Mouse (Mus musculus) frontal cortex, postnatal 25 days (tissue): ENCODE results near the gene F930015N05Rik.

Experiments
- DNase-seq, 2 experiments: peaks; one replicate each; pipeline ENCODE4 v3.0.0; 2022; ENCODE audit warnings: low spot score in 2 of 2

F930015N05Rik gene

DNA sequence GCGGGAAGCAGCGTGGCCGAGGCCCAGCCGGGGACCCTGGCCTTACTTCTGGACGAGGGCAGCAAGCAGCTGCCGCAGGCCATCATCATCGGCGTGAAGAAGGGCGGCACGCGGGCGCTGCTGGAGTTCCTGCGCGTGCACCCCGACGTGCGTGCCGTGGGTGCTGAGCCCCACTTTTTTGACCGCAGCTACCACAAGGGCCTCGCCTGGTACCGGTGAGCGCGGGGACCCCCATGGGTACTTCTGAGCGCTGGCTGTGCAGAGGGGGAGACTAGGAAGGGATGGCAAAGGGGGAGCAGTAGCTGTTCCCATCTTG, at the start of gene F930015N05Rik:
Gene F930015N05Rik, minus strand, starts transcription at position 242 of the 316 bp plus-strand sequence.
- DNase-seq, result no peak

DNA sequence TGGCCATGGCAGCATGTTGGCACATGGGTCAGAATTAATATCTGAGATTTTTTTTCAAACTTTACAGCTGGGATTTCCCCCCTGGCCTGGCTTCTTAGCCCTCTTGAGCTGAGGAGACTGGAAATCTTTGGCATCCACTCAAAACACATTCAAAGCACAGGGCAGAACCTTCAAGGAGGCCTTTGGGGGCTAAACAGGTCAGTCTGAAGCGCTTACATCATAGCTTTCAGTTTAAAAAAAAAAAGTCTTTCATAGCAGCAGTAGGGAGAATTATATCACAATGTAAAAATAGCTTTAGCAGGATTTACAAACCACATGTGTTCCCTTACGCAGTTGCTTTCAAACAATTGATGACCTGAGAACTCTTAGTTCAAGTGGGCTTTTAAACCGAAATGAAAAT, 45.0 kb upstream of the F930015N05Rik start:
- DNase-seq, result no peak

DNA sequence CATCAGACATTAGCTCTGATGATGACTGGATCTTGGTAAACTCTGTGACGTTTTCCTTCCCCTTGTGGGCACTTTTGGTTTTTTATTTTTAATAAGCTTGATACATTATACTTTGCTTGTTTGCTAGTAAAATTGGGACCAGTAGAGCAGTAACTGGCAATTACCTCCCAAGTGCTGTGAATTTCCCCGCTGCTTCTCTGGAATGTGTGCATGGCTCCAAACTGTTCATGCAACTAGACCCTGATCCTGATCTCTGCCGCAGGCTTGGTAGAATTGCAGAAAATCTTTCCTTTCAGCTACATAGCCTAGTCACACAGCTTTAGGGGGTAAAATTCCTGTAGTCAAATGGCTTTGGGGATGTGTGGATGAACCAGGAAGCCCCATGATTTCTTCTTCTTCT, 37.2 kb upstream of the F930015N05Rik start:
- no peak for DNase-seq

DNA sequence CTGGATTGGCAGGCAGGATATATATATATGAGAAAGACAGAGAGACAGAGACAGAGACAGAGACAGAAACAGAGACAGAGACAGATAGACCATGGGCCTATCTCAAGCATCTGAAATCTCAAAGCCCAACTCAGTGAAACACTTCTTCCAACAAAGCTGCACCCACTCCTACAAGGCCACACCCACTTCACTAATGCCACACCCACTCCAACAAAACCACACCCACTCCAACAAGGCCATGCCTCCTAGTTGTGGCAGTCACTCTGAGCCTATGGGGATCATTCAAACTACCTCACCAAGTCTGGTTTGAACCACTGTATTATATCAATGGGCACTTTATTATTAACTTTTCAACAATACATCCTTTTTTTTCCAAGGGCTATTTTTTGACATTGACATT, 34.2 kb upstream of the F930015N05Rik start:
- DNase-seq, result no peak

DNA sequence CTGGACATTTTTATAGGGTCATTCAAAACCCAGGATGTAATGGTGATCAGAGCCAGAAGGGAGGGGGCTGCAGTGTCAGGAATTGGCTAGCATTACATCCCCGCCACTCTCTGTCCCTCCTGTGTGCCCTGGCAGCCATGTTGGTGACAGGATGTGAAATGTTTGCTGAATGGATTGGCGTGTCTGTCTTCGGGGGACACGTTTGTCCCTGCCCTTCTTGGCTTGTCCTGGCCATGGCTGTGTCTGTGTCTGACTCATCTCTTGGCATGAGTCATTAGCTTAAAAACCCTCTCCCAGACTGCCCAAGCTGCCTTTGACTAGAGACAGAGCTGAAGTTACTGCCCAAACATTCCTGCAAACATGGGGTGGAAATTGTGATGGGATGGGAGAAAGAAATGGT, 32.3 kb upstream of the F930015N05Rik start:
- DNase-seq, result no peak

DNA sequence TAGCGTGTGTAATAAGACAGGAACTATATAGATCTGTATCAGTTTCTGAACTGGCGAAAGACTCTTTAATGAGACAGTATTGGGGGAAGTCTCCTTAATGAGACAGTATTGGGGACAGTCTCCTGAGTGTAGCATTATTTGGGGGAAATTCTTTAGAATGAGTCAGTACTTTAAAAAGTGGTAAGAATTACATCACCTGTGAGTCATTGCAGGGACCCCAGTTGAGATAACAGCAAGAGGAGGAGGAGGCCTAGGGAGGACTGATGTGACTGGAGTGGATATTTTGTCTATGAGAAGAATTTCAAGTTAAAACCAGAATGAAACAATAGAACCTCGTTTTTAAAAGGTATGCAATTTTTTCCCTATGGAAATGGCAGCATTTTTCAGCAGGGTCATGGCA, 25.3 kb upstream of the F930015N05Rik start:
- no peak for DNase-seq

DNA sequence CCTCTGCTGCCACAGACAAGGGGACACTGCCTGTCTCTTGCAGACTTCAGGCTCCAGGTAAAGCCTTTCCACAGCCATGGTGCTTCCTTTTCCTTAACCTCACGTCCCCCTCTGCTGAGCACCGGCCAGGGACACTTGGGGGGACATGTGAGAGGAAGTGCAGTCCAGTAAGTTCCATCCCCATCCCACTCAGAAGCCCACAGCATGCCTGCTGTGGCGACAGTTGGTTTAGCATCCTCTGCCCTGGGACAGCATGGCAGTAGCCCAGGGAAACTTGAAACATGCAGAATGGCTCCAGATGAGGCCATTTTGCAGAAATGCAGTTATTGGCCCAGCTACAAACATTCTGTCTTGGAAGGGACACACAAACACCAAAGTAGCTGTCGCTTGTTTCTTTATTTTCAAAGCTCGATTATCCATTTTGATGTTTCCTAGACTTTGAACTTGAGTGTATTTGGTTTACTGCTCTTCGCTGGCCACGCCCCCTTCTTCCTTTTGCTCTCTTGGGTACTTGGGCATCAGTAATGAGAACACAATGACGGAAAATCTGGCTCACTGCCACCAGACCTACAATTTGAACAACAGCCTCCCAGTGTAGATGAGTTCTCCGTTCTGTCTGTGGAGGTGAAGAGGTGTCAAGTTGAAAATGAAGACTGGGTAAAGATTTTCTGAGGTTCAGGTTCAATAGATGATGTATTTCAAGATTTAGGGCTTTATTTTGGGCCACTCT, 12.3 kb upstream of the F930015N05Rik start:
- no peak for DNase-seq

DNA sequence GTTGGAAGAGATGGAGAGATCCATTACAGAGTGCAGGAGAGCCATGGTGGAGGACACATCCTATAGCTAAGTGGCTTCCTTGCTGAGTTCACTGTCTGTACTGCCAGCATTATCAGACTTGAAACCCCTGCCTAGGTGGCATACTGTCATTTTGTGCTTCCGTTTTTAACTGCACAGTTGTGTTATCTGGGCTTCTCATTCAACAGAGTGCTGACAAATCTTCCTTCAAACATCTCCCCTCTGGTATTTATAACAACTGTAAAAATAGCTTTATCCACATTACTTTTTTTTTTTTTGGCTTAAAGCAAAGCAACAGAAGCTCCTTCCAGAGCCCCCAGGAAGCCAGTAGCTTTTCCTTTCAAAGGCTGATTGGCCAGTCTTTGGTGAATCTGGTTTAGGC, 8.8 kb upstream of the F930015N05Rik start:
- DNase-seq, result no peak

DNA sequence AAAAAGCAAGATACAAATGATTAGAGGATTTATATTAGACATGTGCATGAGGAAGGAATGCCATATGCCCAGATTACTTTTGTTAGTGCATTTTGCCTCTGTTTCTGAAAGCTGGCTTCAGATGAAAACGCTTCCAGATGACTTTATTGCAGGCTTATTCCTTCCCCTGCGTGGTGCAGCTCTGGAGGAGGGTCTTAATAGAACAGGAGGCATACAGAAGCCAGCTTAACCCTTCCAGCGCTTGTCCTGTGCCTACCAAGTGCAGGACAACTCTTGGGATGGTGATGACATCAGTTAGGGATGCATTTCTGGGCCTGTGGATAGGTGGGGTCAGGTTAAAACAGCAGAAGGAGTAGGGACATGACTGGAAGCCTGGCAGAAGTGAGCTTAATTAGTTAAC, 6.2 kb upstream of the F930015N05Rik start:
- no peak for DNase-seq

DNA sequence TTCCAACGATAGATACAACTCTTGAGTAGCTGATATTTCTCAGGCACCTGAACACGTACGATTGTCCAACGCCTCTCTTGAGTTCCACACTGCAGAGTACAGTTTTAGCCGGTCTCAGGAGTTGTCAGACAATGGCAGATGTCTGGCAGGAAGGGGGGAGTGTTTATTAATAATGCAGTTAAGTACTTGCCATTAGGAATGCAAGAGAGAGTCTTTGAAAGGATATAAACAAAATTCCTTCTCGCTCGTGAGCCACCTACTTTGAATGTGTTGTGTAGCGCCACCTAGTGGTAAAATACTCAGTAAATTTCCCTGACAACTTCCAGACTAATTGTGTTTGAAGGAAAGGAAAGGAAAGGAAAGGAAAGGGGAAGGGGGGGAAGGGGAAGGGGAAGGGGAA, 5.7 kb upstream of the F930015N05Rik start:
- no peak for DNase-seq

DNA sequence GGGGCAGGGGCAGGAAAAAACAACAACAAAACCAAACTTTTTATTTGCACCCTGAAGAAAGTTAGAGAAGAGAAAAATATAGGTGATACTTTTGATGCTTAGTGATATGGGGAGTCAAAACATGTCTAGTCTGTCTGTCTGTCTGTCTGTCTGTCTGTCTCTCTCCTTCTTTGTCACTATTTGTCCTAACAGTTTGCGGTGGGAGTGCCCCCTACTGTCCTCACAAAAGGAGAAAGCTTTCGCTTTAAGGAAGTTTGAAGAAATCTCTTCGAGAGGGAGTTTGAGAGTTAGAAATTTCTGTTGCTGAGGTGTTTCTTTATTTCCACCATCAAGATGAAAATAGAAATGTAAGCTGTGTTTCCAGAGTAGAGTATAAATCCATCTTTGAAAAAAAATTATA, 2.5 kb upstream of the F930015N05Rik start:
- DNase-seq, result no peak

DNA sequence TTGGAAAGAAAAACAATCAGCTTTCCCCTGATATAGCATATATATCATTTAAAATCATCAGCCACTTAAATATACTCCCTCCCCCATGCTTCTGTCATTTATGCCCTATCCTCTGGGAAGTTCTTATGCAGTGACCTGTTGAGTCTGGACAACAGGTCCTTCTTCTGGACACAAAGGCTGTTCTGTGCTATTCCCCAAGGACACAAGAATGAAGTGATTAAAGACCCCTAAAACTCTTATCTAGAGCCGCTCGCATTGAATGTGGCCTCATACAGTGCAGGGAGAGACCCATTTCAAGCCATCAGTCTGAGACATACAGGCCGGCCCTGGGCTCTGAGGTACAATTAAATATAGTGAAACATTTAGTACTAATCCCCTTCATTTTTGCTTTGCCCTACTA, 1.3 kb upstream of the F930015N05Rik start:
- DNase-seq, result no peak

DNA sequence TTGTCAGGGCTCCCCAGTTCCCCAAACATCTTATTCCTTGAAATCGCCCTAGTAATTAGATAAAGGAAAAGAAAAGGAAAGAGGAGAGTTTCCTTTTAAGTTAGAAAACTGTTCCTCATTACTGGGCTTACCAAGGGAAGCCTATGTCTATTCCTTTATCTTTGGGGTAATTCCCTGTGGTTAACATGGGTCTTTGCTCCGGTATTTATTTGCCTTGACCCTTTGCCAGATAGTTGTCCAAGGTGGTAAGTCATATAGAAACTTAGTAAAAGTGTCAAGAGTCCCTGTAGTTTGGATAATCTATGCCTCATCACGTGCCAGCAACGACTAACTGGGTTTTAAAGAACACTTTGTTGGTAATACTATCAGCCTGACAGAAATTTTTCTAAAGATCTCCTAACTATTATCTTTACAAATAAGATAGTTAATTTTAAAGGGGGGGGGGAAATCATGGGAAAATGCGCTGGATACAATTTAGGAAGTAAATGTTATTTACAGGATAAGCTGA, 392 bp upstream of the F930015N05Rik start:
- no peak for DNase-seq

DNA sequence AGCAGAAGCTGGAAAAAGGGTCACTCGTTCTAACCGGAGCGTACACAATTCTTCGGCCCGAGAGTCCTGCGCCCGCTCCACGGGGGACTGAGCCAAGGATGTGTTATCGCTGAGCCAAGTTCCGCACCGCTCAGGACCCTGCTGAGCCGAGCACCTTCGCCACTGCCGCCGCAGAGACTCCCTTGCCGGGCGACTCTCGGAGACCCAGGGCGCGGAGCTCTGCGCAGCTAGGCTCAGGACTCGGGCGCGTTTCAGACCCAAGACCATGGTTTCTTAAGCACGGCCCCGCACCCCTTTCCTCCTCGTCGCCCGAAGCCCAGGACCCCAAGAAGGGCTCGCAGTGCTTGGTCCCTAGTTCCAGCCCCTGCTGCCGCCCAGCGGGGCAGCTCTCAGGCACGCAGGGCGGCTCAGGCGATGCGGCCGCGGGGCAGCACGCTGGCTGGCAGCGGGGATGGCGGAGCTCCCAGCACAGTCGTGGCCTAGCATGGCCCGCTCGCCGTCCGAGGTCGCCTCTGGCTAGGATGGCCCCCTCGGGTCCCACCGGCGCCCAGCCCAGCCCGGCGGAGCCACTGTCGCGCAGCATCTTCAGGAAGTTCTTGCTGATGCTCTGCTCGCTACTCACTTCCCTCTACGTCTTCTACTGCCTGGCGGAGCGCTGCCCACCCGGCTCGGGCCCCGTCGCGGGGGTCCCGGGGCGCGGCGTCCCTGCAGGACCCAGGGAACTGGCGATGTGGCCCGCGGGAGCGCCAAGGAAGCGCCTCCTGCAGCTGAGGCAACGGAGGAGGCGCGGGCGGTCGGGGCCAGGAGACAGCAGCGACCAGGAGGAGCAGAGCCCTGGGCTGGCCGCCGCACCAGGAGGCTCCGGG, 674 bp downstream of the F930015N05Rik start:
- DNase-seq, result peak; percentile 6 to 8

DNA sequence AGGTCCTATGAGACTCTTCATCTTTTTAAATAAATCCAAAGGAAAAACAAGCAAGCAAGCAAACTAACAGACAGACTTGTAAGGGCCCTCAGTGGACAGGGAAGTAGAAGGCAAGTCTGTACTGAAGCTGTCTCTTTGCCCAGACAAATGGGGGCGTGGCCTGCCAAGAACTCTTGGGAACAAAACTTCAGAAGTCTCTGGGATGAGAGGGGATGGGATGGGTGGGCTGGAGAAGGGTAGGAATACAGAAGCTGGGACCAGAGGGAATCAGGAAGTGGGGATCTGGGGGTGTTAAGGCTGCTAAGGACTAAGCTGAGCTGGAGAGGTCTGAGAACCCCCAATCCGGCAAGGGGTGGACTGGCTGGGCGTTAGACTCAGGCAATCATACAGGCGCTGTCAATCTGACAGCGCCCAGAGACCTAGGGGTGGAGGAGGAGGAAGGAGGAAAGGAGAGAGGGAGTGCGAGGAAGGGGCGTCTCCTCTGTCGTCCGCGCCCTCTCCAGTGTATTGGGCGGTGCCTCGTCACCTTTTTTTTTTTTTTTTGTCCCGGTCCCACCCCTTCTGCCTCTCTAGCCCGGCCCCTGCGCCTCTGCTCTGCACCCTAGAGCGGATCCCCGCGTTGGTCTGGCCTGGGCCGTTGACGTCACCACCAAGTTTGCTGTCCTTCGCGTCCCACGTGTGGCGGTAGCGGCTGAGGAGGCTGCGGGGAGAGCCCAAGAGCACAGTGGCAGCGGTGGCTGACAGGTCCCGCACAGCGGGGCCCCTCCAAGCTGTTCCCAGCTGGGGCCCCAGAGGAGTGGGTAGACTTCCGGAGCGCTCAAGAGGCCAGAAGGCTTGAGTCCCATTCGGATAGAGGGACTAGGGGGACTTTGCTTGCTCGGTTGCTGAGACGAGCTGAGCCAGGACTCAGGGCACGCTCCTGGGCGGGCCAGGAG, 1.6 kb downstream of the F930015N05Rik start, which contains the start of gene Hs3st3a1:
Gene Hs3st3a1, plus strand, starts transcription at position 722 of the 935 bp plus-strand sequence.
- DNase-seq, result peak; percentile 4 to 12

DNA sequence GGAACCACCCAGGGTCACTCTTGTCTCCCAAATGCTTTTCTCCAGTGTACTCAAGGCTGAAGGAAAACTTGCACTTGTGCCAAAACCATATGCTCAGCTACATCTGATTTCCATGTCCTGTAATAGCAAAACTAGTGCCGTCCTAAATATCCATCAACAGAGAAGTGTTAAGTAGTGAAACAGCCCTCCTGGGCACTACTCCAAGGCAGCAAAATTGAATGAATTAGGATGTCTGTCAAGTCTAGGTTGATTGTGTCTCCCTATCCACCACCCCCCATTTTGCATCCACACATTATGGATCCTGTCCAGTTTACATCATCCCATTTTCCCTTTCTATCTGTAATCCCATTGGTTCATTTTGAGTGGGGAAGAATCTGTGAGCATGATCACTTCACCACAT, 17.5 kb downstream of the F930015N05Rik start:
- no peak for DNase-seq

DNA sequence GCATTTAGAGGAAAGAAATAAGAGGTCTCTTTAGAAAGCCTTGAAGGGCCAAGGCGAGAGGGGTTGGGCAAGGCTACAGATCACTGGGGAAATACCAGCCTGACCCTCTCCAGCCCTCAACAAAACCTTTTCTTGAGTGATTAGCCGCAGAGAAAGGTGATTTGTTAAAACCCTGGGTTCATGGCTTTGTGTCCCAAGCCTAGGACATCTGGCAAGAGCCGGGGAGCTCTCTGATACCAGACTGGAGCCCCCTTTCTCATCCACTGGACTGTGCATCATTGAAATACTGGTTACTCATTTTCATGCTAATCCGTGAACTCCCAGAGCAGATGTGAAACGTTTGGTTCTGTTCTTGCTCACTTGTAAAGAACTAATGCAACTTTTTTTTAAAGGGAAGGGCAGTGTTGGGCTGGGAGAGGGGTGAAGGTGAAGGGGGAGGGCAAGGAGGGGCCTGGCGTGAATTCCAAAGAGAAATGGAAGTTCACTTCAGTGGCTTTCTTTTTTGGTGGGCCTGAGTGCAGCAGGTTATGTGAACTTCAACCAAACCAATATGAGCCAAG, 35.8 kb downstream of the F930015N05Rik start:
- no peak for DNase-seq

DNA sequence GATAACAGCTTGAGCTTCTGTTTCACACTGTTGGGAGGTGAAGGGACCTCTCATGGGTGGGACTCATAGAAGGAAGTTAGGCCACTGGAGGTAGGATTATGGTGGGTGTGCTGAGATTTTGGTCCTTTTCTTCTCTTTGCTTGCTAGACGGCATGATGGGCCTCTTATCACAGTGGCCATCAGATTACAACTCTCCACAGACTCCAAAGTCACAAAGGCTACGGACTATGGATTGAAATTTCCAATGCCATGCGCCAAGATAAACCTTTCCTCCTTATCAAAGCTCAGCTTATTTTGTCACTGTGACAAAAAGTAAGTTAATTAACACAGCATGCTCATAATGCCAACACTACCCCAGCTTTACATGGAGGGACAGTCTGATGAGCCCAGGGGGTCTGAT, 38.8 kb downstream of the F930015N05Rik start:
- DNase-seq, result no peak

DNA sequence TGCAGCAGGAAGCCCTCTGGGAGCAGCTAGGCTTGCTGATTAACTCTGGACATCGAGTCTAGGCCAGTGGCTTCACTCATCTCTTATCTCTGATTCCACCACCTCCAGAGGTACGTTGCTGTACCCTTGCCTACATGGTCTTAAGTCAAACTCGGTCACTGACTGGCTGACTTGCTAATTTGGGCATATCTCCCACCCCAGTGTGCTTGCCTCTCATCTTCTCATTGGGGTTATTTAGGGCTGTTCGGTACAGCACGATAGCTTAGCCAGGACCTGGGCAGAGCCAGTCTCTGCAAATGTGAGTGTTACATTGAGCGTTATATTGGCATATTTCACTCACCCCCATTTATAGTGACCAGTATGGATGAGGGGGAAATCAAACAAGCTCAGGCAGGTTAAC, 39.5 kb downstream of the F930015N05Rik start:
- no peak for DNase-seq

DNA sequence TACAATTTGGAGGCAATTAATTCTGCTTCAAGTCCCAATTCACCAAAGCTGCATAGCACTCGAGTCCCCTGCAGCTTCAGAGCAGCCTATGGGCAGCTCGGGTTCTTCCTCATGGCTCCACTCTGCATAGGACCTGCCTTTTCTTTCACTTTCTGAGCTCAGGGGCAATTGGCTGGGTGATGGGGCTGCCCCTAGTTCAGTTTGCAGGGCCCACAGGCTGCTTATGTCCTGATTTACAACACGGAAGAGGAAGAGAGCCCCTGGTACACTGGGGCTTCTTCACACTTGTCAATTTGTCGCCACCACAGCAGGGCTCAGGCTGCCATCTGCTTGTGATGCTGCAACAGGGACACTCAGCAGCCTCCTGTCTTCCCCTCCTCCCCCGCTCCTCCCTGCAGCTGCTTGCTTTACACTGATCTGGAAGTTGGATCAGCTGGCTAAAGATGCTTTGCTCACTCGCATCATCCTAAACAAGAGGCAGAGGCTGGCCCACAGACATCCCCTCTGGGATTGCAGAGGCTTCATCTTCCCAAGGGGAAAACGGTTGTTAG, 40.0 kb downstream of the F930015N05Rik start:
- peak; percentile 46 to 64 for DNase-seq

DNA sequence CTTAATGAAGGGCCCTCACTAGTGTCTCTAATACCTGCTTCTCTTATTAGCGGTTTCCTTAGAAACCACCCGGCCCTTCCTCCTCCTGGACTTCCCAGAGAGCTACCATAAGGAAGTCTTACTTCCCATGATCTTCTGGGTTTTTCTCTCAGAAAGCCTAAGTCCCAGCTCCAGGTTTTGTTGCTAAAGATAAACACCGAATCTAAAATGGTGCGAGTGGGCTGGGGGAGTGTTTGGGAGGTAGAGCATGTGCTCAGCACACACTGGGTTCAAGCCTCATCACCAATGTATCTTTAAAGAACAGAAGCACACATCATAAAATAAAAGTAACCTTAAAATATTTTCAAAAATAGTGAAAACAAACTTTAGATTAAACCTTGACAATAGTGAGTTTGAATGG, 50.1 kb downstream of the F930015N05Rik start:
- no peak for DNase-seq
